Mouse (Mus musculus) layer of hippocampus, postnatal 36 days (tissue): ENCODE results near the gene Crmp1. TPM values are rescaled to one million over a fixed set of nuclear protein-coding genes. Genes with fewer than 3 reads are reported as not detected.

Experiments
- DNase-seq, 2 experiments: peaks; one replicate each; pipeline ENCODE4 v3.0.0; 2022
- total RNA-seq, 2 experiments: library from RNA; stranded (reverse); gene quantifications; 2 replicates each; pipeline ENCODE4 v1.2.3; 2021

The Crmp1 gene
- total RNA-seq, 2 experiments from 2014 or later = 239 to 241 TPM

DNA sequence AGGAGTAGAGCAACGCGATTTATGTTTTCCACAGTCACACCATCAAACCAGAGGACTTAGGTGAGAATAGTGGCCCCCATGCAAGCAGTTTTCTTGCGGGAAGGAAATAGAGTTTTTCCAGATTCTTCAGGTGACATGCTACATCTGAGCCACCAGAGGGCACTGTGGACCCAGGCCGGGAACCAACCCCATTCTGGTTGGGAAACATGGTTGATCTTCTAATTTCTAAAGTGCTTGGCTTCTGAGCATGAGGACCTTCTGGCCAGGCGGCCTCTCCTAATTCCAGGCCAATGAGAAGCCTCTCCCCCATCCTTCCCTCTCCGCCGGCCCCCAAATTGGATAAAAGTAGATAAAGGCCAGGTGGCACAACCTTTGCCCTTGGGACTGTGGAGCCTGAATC is 56.6 kb downstream of the Crmp1 start:
- no peak for DNase-seq

DNA sequence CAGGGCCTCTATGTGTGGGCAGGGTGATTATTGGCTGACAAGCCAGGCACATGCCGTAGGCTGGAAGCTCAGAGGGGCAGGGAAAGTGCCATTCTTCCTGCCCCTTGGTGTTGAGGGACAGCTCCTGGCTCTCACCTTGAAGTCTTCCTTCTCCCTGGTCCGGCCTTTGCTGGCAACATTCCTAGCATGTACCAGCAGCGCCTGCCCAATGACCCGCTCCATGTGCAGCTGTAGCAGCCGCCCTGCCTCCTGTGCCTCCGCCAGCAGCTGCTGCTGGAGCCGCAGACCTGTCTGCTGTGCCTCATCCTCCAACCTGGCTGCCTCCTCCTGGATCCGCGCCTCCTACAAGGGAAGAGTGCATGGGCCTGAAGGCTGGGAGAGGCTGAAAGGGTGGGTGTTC is 68.3 kb downstream of the Crmp1 start:
- no peak for DNase-seq

DNA sequence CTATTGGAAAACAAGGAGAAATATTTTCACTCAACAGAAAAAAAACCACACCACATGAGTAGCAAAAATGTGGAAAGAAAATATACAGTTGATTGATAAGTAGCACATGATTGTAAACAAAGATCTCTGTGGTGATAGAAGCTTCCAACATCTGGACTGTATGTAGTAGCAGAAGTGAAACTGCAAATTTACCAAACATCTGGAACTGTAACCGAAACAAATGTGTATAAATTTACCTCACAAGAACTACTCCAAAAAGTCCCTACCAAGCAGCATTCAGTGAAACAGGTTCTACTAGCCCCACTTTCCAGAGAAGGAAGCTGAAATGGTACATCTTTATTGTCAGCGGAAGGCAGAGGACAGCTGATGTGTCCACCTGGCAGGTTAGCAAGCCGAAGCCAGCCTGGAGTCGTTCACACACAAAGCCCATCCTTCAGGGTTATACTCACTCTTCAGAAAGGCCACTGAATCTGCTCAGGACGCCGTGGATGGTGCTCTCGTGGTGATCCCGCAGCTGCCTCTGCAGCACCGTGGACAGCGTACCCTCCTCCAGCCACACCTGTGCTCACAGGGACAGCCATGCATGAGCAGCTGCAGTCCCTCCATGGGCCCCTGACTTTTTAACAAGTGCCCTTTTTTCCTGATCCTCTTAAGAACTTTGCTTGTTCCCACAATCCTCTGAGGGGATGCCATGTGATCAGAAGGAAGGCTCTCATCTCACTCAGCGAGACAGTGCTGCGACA is 71.4 kb downstream of the Crmp1 start:
- no peak for DNase-seq

DNA sequence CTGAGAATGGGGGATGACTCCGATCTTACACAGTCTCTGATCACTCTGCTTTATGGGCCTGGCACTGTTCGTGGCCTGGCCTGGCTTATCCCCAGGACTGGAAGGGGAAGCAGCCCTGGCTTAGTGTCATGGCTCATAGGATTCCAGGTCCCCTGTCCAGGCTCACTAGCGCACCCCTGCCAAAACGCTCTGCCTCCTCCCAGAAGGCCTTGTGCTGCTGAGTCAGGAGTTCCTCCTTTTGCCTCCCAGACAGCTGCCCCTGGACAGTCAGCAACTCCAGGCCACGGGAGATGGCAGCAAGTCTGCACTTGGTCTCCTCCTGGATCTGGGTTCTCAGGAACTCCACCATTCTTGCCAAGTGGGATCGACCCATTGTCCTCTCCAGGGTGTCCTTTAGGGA is 77.0 kb downstream of the Crmp1 start:
- DNase-seq = no peak

DNA sequence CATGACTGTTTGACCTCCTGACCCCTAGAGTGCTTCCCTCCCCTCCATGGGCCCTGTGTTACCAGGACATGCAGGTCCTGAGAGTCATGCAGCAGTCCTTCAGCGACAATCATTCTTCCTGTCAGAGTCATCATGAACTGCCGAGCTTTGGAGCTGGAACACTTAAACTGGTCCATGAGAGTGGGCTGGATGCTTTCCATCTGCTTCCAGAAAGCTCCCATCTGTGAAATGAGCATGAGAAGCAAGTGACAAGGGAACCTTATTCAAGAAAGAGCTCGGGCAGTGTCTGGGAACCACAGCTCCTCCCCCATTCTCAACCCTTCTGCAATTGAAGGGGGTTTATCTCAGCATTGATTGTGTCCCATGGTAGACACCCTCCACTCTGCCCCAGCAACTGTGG is 78.4 kb downstream of the Crmp1 start:
- peak in 1 of 2 experiments; percentile 48 for DNase-seq

DNA sequence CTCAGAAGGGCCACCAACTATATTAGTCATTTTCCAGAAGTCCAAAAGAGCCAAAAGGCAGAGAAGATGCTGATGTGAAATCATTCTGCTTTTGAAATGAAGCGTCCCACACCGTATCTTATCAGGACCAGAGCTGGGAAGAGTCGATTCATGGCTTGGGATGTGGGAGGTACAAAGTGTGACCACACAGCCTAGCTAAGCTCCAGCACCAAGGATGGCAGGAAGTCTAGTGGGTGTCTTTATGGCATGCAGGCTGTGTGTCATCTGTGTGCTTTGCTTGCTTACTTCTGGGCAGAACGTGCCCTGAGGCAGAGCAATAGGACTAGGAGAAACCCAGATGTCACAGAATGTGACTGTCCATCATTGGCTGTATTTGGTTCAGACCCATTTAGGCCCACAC is 79.0 kb downstream of the Crmp1 start:
- no peak for DNase-seq

DNA sequence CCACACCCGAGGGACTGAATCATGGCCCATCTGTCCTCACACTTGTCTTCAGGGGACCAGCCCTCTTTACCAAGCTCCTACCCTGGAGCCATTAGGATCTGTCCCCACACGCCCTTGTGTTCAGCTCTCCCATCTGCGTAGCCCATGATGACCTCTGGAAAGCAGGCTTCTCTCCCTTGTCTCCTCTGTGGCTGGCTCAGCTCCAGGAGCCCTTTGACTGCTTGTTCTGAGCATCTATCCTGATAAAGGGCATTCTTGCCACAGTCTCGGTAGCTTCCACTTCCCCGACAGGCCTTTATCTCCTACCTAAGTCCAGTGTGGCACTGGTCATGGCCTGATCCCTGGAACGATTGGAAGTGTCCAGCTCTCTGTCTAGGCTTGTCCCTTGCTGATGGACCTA is 84.9 kb downstream of the Crmp1 start:
- no peak for DNase-seq

DNA sequence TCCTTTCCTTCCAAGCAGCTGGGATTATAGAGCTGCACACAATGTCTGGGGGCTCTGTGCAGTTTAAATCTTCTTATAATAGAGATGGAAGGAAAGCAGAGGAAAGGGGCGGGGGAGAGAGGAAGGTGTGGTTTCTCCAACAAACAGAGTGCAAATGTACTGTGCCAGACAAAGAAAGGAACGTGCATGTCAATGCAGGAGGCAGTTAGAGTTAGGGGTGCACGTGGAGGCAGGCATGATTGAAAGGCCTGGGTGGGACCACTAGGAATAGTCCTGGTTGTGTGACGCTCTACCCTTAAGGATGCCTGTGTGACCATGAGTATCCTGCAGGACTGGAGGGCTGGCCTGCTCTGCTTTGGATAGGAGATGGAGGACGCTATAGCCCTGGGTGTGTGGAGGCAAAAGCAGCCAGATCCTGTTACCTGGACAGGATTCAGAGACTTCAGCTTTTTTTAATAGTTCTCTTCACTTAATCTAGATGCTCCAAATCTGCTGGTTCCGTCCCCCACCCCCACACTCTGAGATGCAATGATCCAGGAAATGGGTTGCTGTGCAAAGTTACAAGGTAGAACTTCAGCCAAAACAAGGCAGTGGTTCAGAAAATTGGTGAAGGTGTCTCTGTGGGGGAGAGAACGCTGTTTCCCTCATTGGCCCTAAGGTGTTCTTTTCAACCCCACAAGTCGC is 88.9 kb downstream of the Crmp1 start:
- no peak for DNase-seq

DNA sequence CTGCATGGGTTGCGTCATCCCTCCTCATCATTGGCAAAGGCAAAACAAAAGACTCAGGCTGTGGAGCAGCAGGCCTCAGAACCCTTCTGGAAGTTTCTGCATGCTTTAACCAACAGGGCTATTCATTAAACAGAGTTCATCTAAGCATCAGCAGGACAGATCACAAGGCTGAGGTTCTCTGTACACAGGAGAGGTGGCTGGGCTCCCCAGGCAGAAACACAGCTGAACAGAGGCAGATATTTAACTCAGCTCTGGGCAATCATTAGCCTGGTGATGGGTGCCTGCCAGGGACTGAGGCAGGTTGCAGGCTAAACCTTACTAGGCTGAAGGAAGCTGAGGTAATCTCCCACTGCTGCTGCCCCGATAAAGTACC is 89.4 kb downstream of the Crmp1 start:
- no peak for DNase-seq

DNA sequence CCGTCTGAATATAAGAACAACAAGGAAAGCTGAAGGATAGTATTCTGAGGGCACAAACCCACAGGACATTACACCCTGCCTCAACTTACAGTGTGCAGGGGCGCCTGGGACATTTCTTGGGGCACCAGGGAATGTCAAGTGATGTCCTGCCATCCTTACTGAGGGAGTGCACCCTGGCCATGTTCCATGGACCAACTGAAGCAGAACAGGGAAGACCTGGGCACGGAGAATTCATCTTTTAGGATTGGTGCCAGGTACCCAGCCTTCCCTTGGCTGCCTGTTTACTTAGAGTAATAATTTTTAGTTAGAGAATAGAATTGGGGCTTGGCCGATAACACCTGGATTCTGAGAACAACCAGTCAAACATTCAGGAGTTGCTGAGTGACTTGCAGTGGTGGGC is 90.3 kb downstream of the Crmp1 start:
- no peak for DNase-seq

DNA sequence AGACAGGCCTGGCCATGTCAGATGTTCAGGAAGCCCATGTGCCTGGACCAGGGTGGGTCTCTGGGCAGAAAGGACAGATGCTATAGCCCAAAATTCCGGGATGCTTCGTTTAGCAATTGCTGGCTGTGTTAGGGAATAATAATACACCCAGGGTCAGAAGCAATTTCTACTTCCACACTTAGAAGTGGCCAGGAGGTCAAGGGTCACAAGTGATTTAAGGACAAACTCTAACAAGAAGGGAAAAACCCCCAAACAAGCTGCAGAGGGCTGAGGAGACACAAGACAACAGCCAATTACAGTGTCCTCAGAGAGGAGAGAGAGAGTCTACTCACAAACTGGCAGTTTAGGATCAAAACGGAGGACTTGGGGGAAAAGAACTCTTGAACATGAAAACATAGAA is 93.3 kb downstream of the Crmp1 start:
- DNase-seq = no peak

DNA sequence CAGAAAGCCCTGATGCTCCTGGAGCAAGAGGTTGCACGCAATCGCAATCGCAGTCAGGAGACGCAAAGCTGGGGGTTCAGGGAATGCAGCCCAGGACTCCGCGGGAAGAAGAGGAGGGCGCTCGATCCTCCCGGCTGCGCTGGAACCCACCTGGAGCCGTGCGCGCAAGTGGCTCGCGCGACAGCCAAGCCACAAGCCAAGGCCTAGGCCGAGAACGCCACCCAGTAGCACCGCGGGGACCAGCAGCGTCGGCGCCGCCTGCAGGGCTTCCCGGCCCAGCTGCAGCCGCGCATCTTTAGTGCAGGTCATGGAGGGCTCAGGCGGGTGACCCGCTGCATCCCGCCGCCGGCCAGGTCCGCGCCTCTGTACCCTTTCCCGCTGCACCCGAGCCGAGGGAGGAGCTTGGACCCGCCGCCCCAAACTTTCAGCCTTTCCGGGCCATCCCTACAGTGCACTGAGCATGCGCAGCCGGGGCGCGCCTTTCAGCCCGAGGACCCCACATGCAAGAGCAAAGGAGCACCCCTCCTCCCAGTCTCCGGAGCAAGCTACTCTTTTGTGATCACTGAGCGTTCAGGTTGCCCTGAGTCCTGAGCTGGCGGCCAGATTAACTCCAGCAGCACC is 94.9 kb downstream of the Crmp1 start, which contains the start of gene Evc:
Evc (minus strand) TSS at position 410 of the 621 bp plus-strand sequence.
- DNase-seq = peak; percentile 47 to 54

DNA sequence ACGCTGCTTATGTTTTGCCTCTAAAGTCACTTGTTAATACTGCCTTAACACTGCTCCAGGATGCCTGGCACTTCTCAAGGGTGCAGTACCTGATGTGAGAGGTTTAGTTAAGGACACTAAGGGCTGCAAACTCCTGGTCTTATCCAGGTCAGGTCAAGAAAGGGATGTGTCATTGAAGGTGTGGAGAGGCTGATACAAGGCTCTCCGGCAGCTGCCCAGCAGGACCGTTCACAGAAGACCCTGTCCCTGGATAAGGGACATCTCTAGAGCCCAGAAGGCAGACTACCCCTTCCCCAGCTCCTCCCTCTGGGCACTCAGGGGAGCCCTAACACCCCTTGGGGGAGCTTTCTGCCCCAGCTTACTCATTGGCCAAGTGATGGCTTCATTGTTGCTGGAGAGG is 96.0 kb downstream of the Crmp1 start:
- no peak for DNase-seq

DNA sequence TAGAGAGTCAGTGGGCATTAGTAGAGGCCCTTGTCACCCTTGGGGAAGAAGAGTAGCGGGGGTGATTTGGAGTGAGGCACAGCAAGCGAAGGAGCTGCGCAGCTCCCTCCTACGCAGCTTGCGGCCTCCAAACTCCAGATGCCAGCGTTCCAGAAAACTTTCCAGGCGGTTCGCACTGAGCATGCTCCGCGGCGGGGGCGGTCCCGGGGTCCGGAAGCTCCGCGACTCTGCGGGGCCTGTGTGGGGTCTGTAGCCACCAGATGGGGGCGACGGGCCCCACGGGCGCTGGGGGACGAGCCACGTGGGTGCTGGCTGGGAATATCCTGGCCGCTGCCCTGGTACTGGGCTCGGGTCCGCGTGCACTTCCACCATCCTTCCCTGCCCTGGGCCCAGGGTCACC is 96.5 kb downstream of the Crmp1 start, which contains the start of gene Evc2:
Evc2 (plus strand) TSS at position 212 of the 400 bp plus-strand sequence.
- DNase-seq = peak; percentile 75 to 78

Other genes starting within 250 kb of the Crmp1 start
- gene Gm1043, start 156.6 kb upstream of the Crmp1 start, total RNA-seq = 10 to 100 TPM; 28.7 to 32.6 TPM
- 10 to 100 TPM; 12.2 to 12.9 TPM for gene Evc, start 95.0 kb downstream of the Crmp1 start, total RNA-seq
- 10 to 100 TPM; 24.9 to 28.1 TPM for gene Evc2, start 96.6 kb downstream of the Crmp1 start, total RNA-seq